Mouse (Mus musculus): Measurements from ENCODE around the gene Apob.

DNA sequence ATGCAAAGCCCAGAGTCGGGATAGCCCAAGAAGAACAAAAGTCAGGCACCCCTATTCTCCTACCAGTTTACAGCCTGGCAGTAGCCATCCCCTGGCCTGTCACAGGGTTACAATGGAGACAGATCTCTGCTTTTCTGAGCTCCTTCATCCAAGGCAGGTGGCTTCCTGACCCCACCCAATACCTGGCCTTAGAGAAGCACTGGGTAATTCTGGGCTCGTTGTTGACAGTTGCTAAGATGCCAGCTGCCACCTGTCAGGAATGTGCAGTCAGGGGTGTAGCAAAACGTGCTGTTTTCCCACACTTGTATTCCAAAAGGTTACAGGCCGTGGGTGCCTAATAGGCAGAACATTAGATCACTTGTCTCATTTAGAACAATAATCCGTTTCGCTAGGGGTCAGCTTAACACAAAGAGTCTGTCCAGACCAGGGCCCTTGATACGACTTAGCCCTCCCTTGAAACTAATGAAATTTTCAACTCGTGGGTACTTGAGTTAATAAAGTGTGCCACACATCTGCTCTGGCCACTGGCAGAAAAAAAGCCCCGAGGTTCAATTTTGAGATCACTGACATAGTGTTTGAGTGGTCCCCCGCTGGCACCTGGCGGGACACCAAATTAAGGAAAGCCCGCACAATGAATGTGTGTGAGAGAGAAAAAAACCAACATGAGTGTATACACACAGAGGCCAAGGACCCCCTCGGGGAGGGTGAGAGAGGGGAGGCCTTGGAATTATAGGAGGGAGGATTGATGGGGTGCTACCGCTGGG, 54.3 kb downstream of the Apob start:
- TF ChIP-seq CTCF (IDR thresholded peaks at IDR 0.05; ENCODE audit: control insufficient read depth, insufficient read depth, low read length), result no peak
- no peak for TF ChIP-seq POLR2A (IDR thresholded peaks at IDR 0.05; ENCODE audit: borderline replicate concordance, control insufficient read depth, low read depth, low read length)
